Mouse (Mus musculus): ENCODE results near the gene Bicdl1. TPM values are rescaled to one million over a fixed set of nuclear protein-coding genes. Genes with fewer than 3 reads are reported as not detected.

Bicdl1 gene
- polyA plus RNA-seq (2012; fragmentation: generic; extraction: Trizol): 2.4 TPM
- long read RNA-seq, experiment 1, partial matches to known transcripts: 0 of 4 reads
- long read RNA-seq, experiment 1, other reads (novel, unspliced or antisense): 0 of 4 reads
- long read RNA-seq, experiment 2, transcript Bicdl1-203 (3 exons, 1,874 nt): major isoform, 13 of 17 reads
- long read RNA-seq, experiment 2, partial matches to known transcripts: 0 of 17 reads
- long read RNA-seq, experiment 2, other reads (novel, unspliced or antisense): 2 of 17 reads

- no peaks in the 10 kb centered on the region for H3K79me3 ChIP-seq (ENCODE audit: low read depth)
- H3K4me3 ChIP-seq (ENCODE audit: insufficient read depth, poor library complexity, severe bottlenecking): no peak within 1 kb of the TSS
- no peak within 1 kb of the TSS for H3ac ChIP-seq (ENCODE audit: control insufficient read depth, insufficient read length, low read depth)
- no peak for TF ChIP-seq CEBPB (IDR thresholded peaks at IDR 0.05; ENCODE audit: low read depth)
- peak; percentile 56 for TF ChIP-seq MAX (IDR thresholded peaks at IDR 0.05)
- H3K79me2 ChIP-seq (ENCODE audit: control insufficient read depth, insufficient read depth): no peaks in the 10 kb centered on the region
- peaks cover 24% of the 10 kb centered on the region for H3K27me3 ChIP-seq (ENCODE audit: control insufficient read depth, insufficient read depth, insufficient read length)
- no peaks in the 10 kb centered on the region for H3K36me3 ChIP-seq (ENCODE audit: control insufficient read depth, insufficient read depth)
These were observed at the start of gene Bicdl1 for GRCm38 (mm10) chr5:115731001-115731731. Gene Bicdl1 (minus strand): TSS chr5:115731621.

GRCm38 (mm10) chr5:115776911-115777310 is 45.5 kb upstream of the Bicdl1 start:
- TF ChIP-seq CEBPB (IDR thresholded peaks at IDR 0.05; ENCODE audit: low read depth) (no peak), MYOG (IDR thresholded peaks at IDR 0.05; ENCODE audit: control insufficient read depth, extremely low read depth, insufficient read length) (no peak), USF1 (IDR thresholded peaks at IDR 0.05; ENCODE audit: low read depth) (no peak), FOSL1 (IDR thresholded peaks at IDR 0.05; ENCODE audit: insufficient read depth, low read length, poor library complexity, severe bottlenecking) (no peak), MAX (IDR thresholded peaks at IDR 0.05) (no peak), CTCF (IDR thresholded peaks at IDR 0.05; ENCODE audit: control insufficient read depth, insufficient read depth, insufficient read length) (no peak), MYOD1 (IDR thresholded peaks at IDR 0.05; ENCODE audit: control insufficient read depth, insufficient read length, low read depth) (no peak)
- H3K27me3 ChIP-seq (ENCODE audit: control insufficient read depth, insufficient read depth, insufficient read length): no peaks in the 10 kb centered on the region
- no peaks in the 10 kb centered on the region for H3K79me2 ChIP-seq (ENCODE audit: control insufficient read depth, insufficient read depth)
- no peak overlapping the region for H3ac ChIP-seq (ENCODE audit: control insufficient read depth, insufficient read length, low read depth)
- no peak overlapping the region for H3K4me3 ChIP-seq (ENCODE audit: insufficient read depth, poor library complexity, severe bottlenecking)
- no peaks in the 10 kb centered on the region for H3K36me3 ChIP-seq (ENCODE audit: control insufficient read depth, insufficient read depth)
- H3K79me3 ChIP-seq (ENCODE audit: low read depth): no peaks in the 10 kb centered on the region

- Histone ChIP-seq H3K79me3 (ENCODE audit: low read depth) (no peaks in the 10 kb centered on the region), H3K27me3 (ENCODE audit: control insufficient read depth, insufficient read depth, insufficient read length) (no peaks in the 10 kb centered on the region), H3ac (ENCODE audit: control insufficient read depth, insufficient read length, low read depth) (no peak overlapping the region), H3K36me3 (ENCODE audit: control insufficient read depth, insufficient read depth) (no peaks in the 10 kb centered on the region), H3K4me3 (ENCODE audit: insufficient read depth, poor library complexity, severe bottlenecking) (no peak overlapping the region), H3K79me2 (ENCODE audit: control insufficient read depth, insufficient read depth) (no peaks in the 10 kb centered on the region)
- no peak for TF ChIP-seq USF1 (IDR thresholded peaks at IDR 0.05; ENCODE audit: low read depth)
- no peak for TF ChIP-seq FOSL1 (IDR thresholded peaks at IDR 0.05; ENCODE audit: insufficient read depth, low read length, poor library complexity, severe bottlenecking)
- no peak for TF ChIP-seq MYOG (IDR thresholded peaks at IDR 0.05; ENCODE audit: control insufficient read depth, extremely low read depth, insufficient read length)
- TF ChIP-seq CEBPB (IDR thresholded peaks at IDR 0.05; ENCODE audit: low read depth): no peak
- no peak for TF ChIP-seq MYOD1 (IDR thresholded peaks at IDR 0.05; ENCODE audit: control insufficient read depth, insufficient read length, low read depth)
- TF ChIP-seq CTCF (IDR thresholded peaks at IDR 0.05; ENCODE audit: control insufficient read depth, insufficient read depth, insufficient read length): no peak
- TF ChIP-seq MAX (IDR thresholded peaks at IDR 0.05): no peak
These were observed 43.9 kb upstream of the Bicdl1 start for GRCm38 (mm10) chr5:115775350-115775749.

GRCm38 (mm10) chr5:115770048-115770447 is 38.6 kb upstream of the Bicdl1 start:
- Histone ChIP-seq H3ac (ENCODE audit: control insufficient read depth, insufficient read length, low read depth) (no peak overlapping the region), H3K79me2 (ENCODE audit: control insufficient read depth, insufficient read depth) (no peaks in the 10 kb centered on the region), H3K36me3 (ENCODE audit: control insufficient read depth, insufficient read depth) (no peaks in the 10 kb centered on the region), H3K27me3 (ENCODE audit: control insufficient read depth, insufficient read depth, insufficient read length) (no peaks in the 10 kb centered on the region), H3K79me3 (ENCODE audit: low read depth) (no peaks in the 10 kb centered on the region), H3K4me3 (ENCODE audit: insufficient read depth, poor library complexity, severe bottlenecking) (no peak overlapping the region)
- TF ChIP-seq MAX (IDR thresholded peaks at IDR 0.05): no peak
- TF ChIP-seq MYOD1 (IDR thresholded peaks at IDR 0.05; ENCODE audit: control insufficient read depth, insufficient read length, low read depth): no peak
- no peak for TF ChIP-seq MYOG (IDR thresholded peaks at IDR 0.05; ENCODE audit: control insufficient read depth, extremely low read depth, insufficient read length)
- TF ChIP-seq CEBPB (IDR thresholded peaks at IDR 0.05; ENCODE audit: low read depth): no peak
- no peak for TF ChIP-seq USF1 (IDR thresholded peaks at IDR 0.05; ENCODE audit: low read depth)
- TF ChIP-seq FOSL1 (IDR thresholded peaks at IDR 0.05; ENCODE audit: insufficient read depth, low read length, poor library complexity, severe bottlenecking): no peak
- no peak for TF ChIP-seq CTCF (IDR thresholded peaks at IDR 0.05; ENCODE audit: control insufficient read depth, insufficient read depth, insufficient read length)

GRCm38 (mm10) chr5:115769116-115769515 is 37.7 kb upstream of the Bicdl1 start:
- Histone ChIP-seq H3ac (ENCODE audit: control insufficient read depth, insufficient read length, low read depth) (no peak overlapping the region), H3K4me3 (ENCODE audit: insufficient read depth, poor library complexity, severe bottlenecking) (no peak overlapping the region), H3K36me3 (ENCODE audit: control insufficient read depth, insufficient read depth) (no peaks in the 10 kb centered on the region), H3K79me2 (ENCODE audit: control insufficient read depth, insufficient read depth) (no peaks in the 10 kb centered on the region), H3K27me3 (ENCODE audit: control insufficient read depth, insufficient read depth, insufficient read length) (no peaks in the 10 kb centered on the region), H3K79me3 (ENCODE audit: low read depth) (no peaks in the 10 kb centered on the region)
- TF ChIP-seq CEBPB (IDR thresholded peaks at IDR 0.05; ENCODE audit: low read depth) (no peak), MYOD1 (IDR thresholded peaks at IDR 0.05; ENCODE audit: control insufficient read depth, insufficient read length, low read depth) (no peak), CTCF (IDR thresholded peaks at IDR 0.05; ENCODE audit: control insufficient read depth, insufficient read depth, insufficient read length) (no peak), MYOG (IDR thresholded peaks at IDR 0.05; ENCODE audit: control insufficient read depth, extremely low read depth, insufficient read length) (no peak), MAX (IDR thresholded peaks at IDR 0.05) (no peak), FOSL1 (IDR thresholded peaks at IDR 0.05; ENCODE audit: insufficient read depth, low read length, poor library complexity, severe bottlenecking) (no peak), USF1 (IDR thresholded peaks at IDR 0.05; ENCODE audit: low read depth) (no peak)
